Mouse (Mus musculus) gastrocnemius, adult 2 months (tissue): Measurements from ENCODE around the gene Rtp4. TPM values are rescaled to one million over a fixed set of nuclear protein-coding genes. Genes with fewer than 3 reads are reported as not detected.
A peak's percentile ranks its signal among the peaks of the same experiment; 100 is the strongest.

Experiments
- DNase-seq: peaks from one replicate; pipeline ENCODE4 v3.0.0; 2022
- H3K27ac ChIP-seq: fragments of 200-600 bp; 2 replicates; pipeline ENCODE4 v1.8.1; 2022; ENCODE audit warnings: mild to moderate bottlenecking
- H3K4me3 ChIP-seq: fragments of 200-600 bp; 2 replicates; pipeline ENCODE4 v1.8.1; 2022; ENCODE audit warnings: mild to moderate bottlenecking, moderate library complexity
- CTCF ChIP-seq: fragments of 200-600 bp; IDR thresholded peaks from 2 replicates; pipeline ENCODE4 v1.8.1; 2022; ENCODE audit warnings: antibody characterized with exemption, mild to moderate bottlenecking, moderate library complexity
- intact Hi-C: fragments of 180-260 bp; cut with DNase I; formaldehyde crosslinking; loops from one replicate; pipeline ENCODE4 v1.15.1; 2025
- total RNA-seq, 2 experiments: library from RNA; stranded (reverse); gene quantifications; 2 replicates each; pipeline ENCODE4 v1.2.3; 2021

The Rtp4 gene
- total RNA-seq, 2 experiments from 2014 or later, result 0.79 to 1.8 TPM

DNA sequence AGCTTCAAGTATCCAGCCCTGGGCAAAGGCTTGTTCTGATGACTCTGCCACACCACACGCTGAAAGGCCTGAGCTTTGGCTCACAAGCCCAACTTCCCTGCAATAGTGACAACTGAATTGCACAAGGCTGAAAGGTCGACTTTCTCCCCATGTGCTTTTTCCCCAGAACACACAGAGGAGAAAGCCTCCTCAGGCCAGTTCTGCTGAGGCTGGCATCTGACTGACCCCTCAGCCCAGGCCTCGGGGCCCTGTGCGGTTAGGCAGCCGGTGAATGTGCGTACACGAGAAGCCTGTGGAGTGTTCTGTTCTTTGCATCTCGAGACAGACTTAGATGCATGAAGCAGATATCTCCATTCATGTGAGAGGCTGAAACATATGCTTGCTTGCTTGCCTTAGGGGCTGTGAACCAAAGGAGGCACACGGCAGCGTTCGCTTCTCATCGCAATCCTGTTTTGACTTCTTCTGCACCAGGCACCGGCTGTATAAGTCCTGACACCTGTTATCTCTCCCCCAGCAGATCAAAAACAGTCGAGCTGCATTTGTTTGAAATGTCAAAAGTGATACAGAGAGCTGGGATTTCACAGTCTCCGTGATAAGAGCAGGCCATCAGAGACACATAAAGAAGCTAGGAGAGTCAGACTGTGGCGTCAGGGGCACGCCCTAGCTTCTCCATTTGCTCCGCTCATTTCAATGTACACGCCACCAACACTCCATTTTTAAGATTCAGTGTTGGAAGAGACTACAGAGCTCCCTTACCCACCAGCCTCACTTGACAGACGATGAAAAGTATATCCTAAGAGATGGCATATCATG, 2.1 kb upstream of the Rtp4 start:
- TF ChIP-seq CTCF, result no peak
- intact Hi-C loops, result no loop called here

GRCm38 (mm10) chr16:23518567-23519369, 1.3 kb upstream of the Rtp4 start:
- no peak for TF ChIP-seq CTCF

More for the DNA sequence above, 2.1 kb upstream of the Rtp4 start:
- peak; percentile 34 for DNase-seq
- peak overlapping the region; percentile 92 for H3K27ac ChIP-seq
- no peak overlapping the region for H3K4me3 ChIP-seq

GRCm38 (mm10) chr16:23519771-23520170, 320 bp upstream of the Rtp4 start:
- Histone ChIP-seq H3K27ac (peak overlapping the region; percentile 92), H3K4me3 (peak overlapping the region; percentile 76)
- TF ChIP-seq CTCF, result no peak
- no peak for DNase-seq
- intact Hi-C loops, result loop anchor here (2.0 kb wide), 1 partner anchor 21 kb away; no protein-coding TSS in a partner anchor

More at GRCm38 (mm10) chr16:23518567-23519369, 1.3 kb upstream of the Rtp4 start:
- Histone ChIP-seq H3K4me3 (peak overlapping the region; percentile 76), H3K27ac (peak overlapping the region; percentile 92)
- intact Hi-C loops, result no loop called here
- DNase-seq, result peak; percentile 50

GRCm38 (mm10) chr16:23521092-23521491, 1.0 kb downstream of the Rtp4 start:
- no peak for TF ChIP-seq CTCF
- intact Hi-C loops, result loop anchor here (2.0 kb wide), 1 partner anchor 22 kb away; no protein-coding TSS in a partner anchor
- no peak for DNase-seq
- peak overlapping the region; percentile 76 for H3K4me3 ChIP-seq
- H3K27ac ChIP-seq, result peak overlapping the region; percentile 92

DNA sequence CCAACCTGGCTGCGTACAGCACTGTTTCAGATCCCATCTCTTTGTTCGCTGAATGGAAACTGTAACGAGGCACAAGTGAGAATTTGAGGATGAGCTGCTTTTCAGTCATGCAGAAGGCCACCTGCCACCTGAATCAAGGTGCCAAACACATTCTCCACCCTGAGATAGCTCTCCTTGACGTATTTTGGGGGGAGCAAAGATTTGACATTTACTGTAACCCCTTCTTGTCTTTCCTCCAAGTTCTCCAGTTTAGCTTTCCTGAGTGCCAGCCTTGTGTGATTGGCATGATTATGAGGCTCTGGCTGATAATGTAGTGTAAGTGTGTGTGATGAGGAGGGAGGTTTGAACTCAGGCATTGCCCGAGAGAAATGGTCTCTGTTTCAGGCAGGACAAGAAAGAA, 2.0 kb downstream of the Rtp4 start:
- H3K4me3 ChIP-seq, result no peak overlapping the region
- intact Hi-C loops, result no loop called here
- TF ChIP-seq CTCF, result no peak
- H3K27ac ChIP-seq, result no peak overlapping the region
- no peak for DNase-seq

DNA sequence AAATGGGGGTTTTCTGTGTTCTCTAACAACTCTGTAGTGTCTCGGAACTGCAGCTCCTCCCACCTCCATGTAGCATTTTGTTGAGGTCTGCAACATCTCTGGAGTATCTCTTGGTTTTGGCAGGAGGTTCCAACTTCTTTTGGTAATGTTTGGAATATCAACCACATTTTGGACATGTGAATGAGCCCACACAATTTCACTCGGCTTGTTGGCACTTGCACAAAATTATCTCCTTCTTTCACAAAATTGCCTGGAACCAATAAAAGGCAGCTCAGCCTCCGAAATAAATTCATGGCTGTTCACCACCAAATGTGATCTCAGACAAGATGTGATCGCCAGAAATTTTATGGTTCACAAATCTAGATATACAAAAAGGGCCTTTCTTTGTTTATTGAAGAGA, 9.1 kb downstream of the Rtp4 start:
- H3K4me3 ChIP-seq, result no peak overlapping the region
- intact Hi-C loops, result no loop called here
- no peak overlapping the region for H3K27ac ChIP-seq
- TF ChIP-seq CTCF, result no peak
- DNase-seq, result no peak

DNA sequence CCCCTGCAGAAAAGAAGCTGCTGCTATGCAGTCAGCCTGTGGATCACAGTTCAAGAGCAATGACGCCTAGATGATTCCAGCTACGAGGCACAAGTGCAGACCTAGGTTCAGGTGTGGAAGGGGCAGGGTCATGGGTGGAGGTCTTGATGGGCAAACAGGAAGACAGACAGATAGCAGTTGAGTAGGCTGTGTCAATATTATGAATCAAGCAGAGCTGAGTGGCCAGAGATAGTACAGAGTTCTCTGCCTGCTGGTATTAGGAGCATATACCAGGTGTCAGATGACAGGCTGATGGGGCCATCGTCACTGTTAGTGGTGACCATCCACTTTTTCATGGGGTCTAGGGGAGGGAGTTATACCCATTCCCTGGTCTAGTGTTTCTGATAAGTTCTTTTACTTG, 13.6 kb downstream of the Rtp4 start:
- intact Hi-C loops, result no loop called here
- Histone ChIP-seq H3K4me3 (no peak overlapping the region), H3K27ac (no peak overlapping the region)
- no peak for TF ChIP-seq CTCF
- DNase-seq, result no peak

- intact Hi-C loops, result no loop called here
- no peak for TF ChIP-seq CTCF
- DNase-seq, result no peak
- no peak overlapping the region for H3K27ac ChIP-seq
- H3K4me3 ChIP-seq, result no peak overlapping the region
Observed at GRCm38 (mm10) chr16:23541046-23541445, 21.0 kb downstream of the Rtp4 start.

DNA sequence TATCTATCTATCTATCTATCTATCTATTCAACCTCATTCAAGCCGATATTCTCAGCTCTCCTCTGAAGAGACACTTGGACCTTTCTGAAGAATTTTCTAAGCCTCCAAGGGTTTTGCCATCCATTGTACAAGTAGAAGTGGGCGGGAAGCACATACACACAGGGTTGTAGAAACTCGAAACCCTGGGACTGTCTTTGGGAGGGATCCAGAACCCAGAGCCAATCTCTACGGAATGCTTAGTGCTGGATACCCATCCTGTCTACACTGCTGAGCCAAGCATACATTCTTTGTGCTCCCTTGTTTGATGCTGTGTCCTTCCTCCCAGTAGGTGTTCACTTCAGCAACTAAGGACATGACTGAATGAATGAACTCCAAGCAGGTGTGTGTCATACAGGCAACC, 22.8 kb downstream of the Rtp4 start:
- TF ChIP-seq CTCF, result no peak
- intact Hi-C loops, result no loop called here
- DNase-seq, result no peak
- H3K27ac ChIP-seq, result no peak overlapping the region
- H3K4me3 ChIP-seq, result no peak overlapping the region

DNA sequence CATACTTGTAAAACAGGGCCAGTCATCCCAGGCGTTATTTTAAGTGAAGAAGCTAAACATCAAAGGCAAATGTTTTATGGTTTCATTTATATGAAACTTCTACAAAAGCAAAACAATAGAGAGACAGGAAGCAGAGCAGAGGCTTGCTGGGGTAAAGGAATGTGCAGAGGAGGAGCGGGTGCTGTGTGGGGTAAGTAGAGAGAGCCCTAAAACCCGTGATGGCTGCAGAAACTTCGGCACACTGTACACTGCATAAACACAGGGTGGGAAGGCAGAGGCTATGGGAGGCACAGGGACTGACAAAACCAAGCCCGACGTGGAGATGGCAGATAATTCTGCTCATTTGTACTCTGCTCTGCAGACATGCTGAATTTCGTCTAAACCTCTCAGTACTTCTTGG, 24.3 kb downstream of the Rtp4 start:
- no peak for DNase-seq
- H3K27ac ChIP-seq, result no peak overlapping the region
- intact Hi-C loops, result no loop called here
- no peak for TF ChIP-seq CTCF
- H3K4me3 ChIP-seq, result no peak overlapping the region

- no peak for DNase-seq
- intact Hi-C loops, result no loop called here
- peak; percentile 48 for TF ChIP-seq CTCF
- no peak overlapping the region for H3K27ac ChIP-seq
- no peak overlapping the region for H3K4me3 ChIP-seq
Observed at GRCm38 (mm10) chr16:23547783-23548182, 27.7 kb downstream of the Rtp4 start.

GRCm38 (mm10) chr16:23550346-23550980, 30.4 kb downstream of the Rtp4 start:
- no peak overlapping the region for H3K4me3 ChIP-seq
- intact Hi-C loops, result loop anchor here (1.0 kb wide), 2 partner anchors 349 to 403 kb away; no protein-coding TSS in a partner anchor
- DNase-seq, result peak; percentile 62
- TF ChIP-seq CTCF, result peak; percentile 89
- no peak overlapping the region for H3K27ac ChIP-seq
